Mouse (Mus musculus): ENCODE measurements around the gene Rcn1. TPM values are rescaled to one million over a fixed set of nuclear protein-coding genes. Genes with fewer than 3 reads are reported as not detected.

Rcn1 gene
- 248 TPM for polyA plus RNA-seq (2014; fragmentation: Illumina TruSeq; extraction: RNeasy Lipid Tissue Mini Kit (QIAGEN cat#74804); ENCODE audit: low read depth, low replicate concordance)

DNA sequence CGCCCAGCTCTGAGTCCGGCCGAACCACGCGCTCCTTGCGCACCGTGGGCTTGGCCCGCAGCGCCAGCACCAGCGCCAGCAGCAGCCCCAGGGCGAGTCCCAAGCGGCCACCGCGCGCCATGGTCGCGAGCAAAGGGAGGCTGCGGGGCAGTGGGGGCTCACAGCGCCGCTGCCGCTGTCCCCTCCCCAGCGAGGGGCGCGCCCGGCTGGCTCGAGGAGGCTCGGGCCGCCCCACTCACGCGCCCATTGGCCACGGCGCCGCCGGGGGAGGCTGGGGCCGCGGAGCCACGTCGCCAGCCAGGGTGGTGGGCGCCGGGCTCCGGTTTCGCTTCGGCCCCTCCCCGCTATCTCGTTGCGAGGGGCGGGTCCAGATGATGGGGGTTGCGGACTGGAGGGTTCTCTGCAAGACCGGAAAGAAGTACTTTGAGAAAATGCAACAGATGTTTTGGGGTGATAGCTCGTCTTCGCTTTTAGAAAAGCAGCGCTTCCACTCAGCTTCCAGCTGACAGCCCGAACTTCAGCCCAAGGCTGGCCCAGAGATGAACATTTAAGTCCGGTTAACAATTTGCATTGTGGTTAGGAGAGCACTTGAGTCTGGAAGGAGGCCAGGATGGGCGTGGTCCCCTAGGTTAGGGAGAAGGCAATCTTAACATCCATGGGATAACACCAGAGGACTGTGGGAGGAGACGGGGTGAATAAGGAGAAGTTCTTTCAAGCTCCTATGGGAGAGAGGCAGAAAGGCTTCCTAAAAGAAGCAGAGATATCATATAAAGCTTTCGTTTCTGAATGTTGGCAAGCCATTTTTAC is at the start of gene Rcn1:
Gene Rcn1, minus strand, starts transcription at position 235 of the 807 bp plus-strand sequence.

Other genes with a start within 250 kb of the Rcn1 start
- gene Them7, start 175.0 kb downstream of the Rcn1 start, polyA plus RNA-seq (2014; fragmentation: Illumina TruSeq; extraction: RNeasy Lipid Tissue Mini Kit (QIAGEN cat#74804); ENCODE audit: low read depth, low replicate concordance) = 4.6 TPM

All from adipose tissue, adult 10 weeks (tissue).